Mouse (Mus musculus): ENCODE measurements at regions not wholly inside any gene's neighbourhood (a gene's known extent, or its start where the extent isn't known, plus 50 kb on each side); places are given as distances from the start of the nearest gene placed in this dataset.

DNA sequence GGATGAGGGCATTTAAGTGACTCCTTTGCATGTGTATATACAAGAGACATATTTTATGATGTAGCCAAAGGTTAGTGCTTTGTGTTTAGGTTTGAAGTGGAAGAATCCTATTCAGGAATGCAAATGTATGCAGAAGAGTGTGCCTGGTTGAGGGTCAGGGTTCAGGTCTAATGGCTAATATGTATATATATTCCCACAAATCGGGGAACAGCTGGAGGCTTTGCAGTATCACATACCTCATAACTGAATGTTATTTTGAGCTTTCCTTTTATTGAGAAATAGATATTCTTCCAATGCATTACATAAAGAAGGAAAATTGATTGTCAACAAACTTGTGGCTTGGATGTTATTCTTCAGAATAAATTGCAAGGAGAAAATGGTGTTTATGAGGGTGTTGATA, 239.9 kb downstream of the Fam173b start:
- no peak for DNase-seq (ENCODE audit: low spot score)

DNA sequence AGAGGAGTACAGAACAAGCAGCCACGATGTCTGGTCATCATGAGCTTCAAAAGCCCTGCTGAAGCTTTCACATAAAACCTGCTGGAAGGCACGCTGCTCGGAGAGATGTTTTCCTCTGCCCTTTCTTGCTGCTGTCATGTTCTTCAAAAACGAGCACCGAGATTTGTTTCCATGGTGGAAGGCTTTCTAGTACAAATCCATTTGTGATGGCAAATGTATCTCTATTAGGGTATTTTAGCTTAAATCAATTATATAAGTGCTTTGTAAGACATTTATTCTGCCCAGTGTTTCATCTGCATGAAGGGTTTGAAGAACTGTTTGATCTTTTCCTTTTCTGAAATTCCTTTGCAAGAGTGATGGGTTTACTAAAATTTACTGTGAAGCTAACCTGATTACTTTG, 253.1 kb downstream of the Fam173b start:
- no peak for DNase-seq (ENCODE audit: low spot score)

DNA sequence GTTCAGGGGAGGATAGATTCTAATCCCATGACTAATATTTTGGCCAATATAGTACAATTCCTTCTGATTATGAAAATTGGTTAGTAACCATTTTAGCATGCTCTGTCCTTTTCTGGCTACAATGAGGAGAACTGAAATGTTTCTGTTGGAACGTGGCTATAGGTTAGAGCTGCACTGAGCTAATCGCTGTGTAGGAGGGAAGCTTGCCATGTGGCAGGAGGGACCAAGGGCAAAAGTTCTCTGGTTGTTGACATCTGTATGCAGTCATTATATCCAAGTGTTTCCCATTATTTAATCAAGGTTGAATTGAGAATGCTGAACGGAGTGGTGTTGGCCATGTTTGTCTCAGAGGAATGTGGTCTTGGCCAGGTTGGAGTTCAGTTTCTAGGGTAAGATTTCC, 253.5 kb downstream of the Fam173b start:
- DNase-seq (ENCODE audit: low spot score): no peak

DNA sequence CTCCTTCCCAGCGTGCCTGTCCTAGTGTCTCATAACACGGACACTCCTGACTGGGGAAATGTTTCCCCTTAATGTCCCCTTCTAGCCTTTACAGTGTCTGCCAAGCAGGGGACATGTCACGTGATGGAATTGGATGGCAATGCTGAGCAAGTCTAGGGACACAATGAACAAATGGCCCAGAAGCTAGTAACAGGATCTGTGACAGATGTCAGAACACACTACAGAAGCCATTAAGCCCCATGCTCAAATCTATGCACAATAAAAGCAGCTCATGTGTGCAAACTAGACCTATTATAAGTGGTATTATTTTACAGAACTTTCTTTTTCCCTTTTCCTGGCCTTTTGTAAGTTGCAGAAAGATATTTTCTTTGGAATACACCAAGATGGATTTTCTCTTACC, 267.4 kb downstream of the Fam173b start:
- DNase-seq (ENCODE audit: low spot score): no peak

DNA sequence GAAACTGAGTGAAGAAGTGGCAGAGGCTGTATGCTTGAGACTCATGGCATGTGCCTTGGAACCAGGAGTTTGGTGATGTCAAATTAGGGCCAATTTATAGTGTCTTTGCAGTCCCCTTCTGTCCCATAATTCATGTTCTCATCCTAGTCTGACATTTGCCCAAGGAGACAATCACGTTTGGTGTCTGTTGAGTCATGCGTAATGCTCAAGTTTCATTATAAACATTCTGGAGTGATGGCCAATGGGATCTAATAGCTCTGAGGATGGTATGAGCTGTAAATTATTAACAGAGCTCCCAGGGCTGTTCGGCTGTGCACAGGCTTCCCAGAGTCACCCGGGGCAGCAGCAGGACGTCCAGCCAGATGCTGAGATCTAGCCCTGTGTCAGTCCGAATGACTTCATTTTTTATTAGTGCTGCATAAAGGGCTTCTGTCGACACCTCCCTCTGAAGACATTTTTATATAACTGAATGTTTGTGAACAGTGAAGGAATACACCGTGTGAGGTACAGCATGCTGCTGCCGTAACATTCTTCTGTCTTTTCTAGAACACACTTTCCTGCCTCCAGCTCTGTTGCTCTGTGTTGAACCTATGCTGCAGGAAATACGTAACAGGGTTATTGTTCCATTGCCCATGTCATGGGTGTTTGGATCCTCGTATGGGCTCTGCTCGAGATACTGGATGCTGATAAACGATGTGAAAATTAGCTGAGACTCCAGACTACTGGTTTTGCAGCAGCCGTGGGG, 268.2 kb downstream of the Fam173b start:
- DNase-seq (ENCODE audit: low spot score): no peak

DNA sequence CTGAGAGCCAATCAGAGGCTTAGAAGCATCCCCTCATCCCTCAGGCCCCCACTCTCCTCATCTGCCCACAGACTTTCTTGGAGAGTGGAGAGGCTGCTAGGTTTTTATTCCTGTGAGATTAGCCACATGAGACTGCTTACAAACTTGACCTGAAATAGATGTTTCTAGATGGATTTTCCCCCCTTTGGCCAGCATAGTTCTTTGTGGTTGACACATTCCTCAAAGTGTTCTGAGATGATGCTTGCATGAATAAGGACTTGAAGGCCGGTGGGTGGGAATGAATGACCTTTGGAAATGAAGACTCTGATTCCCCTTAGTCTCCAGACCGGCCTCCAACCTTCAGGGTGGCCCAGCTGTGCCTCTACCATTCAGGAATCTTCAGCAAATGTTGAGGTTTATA, 273.8 kb downstream of the Fam173b start:
- DNase-seq (ENCODE audit: low spot score): no peak

DNA sequence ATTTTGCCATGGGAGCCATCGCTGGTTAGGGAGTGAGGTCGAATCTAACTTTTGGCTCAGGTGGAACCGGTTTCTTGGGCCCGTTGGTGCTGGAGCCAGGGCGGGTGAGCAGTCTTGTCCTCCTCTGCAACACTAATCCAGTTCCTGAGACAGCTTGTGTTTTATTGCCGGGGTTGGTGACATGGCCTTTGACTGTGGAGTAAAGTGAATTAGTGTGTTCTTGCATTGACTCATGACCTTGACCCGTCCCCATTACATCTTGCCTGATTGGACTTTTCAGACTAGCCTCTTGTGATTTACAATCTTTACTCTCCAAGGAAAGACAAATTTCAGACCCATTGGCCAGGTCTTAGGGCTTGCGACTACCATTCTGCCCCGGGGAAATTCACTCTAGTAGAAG, 278.8 kb downstream of the Fam173b start:
- no peak for DNase-seq (ENCODE audit: low spot score)

DNA sequence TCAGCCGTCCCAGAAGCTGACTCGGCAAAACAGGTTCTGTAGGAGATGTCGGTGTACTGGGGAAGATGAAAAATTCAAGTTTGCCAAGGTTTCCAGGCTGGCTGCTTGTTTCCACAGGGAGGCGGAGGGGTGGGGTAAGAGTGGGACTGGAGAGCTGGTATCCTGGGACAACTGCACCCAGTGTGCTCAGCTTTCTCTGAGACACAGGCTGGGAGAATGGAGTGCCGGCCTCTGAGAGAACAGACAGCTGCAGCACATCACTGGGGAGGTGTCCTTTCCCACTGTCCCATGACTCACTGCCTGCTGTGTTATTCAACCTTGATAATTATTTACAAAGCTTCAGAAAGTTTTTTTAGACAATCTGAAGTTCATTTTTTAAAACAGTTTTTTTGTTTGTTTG, 280.7 kb downstream of the Fam173b start:
- DNase-seq (ENCODE audit: low spot score): no peak

DNA sequence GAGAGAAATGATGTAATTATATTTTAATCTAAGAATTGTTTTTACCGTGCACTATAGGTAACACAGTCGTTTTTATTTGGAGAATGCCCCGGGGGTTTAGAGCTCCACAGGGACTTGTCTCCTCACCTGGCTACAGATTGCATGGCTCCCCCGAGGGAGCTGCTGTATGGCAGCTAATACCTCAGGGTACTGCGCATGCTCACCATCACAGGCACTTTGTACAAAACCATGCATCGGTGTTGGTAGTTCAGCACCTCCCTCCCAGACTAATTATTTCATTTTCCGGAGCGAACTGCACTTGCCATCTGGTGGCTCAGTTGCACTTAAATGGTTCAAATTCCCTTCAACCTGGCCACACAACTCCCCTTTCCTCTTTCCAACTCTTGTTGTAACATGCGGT, 281.9 kb downstream of the Fam173b start:
- no peak for DNase-seq (ENCODE audit: low spot score)

DNA sequence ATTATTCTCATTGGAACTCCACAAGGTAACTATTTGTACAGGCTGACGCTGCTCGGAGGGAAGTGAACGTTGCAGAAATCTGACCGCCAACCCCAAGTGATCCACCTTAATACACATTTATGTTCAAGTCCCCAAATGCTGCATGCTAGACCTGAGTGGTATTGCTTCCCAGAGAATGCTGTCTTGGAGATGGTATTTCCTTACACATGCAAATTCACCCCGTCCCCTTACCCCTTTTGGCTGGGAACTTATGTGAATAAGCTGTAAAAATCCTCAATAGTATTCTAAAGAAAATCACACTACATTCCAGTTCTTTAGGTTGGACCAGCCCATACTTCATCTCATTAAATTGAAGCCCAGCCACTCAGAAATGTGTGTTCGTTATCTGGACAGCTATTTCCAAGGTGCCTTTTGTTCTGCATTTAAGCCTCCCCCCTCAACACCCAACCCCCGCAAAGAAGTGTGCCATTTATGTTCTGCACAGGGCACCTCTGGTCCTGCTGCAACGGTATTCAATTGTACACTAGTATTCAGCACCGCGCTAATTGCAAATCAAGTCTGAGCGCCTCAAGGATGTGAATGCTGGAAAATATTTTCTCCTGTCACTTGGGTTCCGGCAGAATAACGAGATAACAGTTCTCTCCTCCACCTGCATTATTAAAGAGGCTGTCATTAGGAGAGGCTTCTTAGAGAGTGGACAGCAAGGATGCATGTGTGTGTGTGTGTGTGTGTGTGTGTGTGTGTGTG, 278.0 kb upstream of the Tas2r119 start:
- no peak for DNase-seq (ENCODE audit: low spot score)

DNA sequence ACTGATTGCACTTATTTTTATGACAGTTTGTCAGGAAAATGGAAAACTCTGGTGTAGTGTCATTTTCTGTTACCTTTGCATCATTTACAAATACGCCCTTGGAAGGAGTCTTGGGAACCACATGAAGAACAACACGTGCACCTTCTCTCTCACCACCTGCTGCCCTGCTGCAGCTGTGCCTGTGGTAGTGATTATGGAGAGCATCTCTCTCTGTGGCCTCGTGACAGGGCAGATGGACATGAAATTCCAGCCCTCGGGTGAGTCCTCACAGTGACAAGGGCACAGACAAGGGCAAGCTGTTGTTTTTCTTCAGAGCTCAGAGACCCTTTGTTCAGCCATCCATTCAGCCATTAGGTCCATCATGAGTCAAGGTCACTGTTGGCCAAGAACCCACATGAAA, 276.8 kb upstream of the Tas2r119 start:
- no peak for DNase-seq (ENCODE audit: low spot score)

DNA sequence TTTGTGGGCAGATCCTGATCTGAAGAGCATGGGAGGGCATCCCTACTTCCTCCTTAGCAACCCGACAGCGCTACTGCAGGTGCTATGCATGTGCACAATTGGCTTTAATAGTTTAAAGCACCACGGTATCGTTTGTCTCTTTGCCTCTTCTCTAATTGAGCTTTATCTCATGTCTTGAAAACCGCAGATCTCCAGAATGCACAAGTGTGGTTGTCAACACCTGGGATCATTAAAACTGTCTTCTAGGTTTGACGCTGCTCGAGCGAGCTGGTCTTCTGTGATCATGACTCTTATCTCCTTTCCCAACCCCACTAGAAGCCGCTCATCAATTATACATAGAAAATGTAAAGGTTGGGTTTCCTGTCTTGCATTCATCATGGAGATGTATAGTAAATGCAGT, 268.7 kb upstream of the Tas2r119 start:
- DNase-seq (ENCODE audit: low spot score): no peak

DNA sequence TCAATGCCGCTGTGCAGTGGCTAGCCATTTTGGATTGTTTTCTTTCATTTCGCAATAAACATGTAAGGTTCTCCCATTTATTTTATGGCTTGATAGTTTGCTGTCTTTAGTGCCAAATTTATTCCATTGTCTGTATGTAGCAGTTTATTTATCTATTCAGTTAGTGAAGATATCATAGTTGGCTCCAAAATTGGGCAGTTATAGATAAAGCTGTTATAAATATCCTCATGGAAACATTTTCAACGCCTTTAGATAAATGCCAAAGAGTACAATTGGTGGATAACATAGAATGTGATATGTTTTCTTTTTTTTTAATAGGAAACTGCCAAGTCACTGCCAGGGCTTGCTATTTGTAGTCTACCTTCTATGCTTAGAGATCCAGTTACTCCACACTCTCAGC, 265.1 kb upstream of the Tas2r119 start:
- DNase-seq (ENCODE audit: low spot score): no peak

DNA sequence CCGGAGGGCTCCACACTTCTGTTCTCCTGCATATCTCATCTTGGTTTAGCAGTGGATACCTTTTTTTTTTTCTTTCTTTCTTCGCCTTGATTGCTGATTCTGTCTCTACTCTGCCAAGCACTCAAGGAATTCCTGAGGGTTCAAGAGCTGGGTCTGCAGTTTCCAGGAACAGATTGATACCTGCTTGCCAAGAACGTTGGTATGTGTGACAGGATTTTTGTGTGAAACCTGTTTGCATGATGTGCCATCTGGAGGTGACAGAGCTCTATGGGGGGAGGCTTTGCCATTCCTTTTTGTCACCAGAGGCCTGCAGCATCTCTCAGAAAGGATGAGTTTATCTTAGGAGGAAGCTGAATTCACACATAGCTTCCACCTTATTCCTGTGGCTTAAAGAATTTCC, 255.6 kb upstream of the Tas2r119 start:
- DNase-seq (ENCODE audit: low spot score): no peak

DNA sequence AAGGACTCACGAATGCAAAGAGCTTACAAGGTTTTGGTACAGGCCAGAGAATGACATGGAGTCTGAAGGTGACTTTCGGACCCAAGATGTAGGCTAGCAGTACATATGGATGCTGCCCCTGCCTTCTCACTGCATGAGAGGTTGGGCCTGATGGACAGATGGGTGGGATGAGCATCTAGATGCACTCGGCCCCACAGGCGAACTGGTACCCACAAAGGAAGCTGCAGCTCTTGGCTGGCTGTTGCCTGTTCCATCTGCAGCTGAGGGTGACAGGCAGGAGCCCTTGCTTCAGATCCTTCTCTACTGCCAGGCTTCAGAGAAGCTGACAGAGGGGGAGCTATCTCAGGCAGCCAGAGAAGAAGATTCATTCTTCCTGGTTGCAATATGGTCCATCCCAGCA, 216.8 kb upstream of the Tas2r119 start:
- no peak for DNase-seq (ENCODE audit: low spot score)

DNA sequence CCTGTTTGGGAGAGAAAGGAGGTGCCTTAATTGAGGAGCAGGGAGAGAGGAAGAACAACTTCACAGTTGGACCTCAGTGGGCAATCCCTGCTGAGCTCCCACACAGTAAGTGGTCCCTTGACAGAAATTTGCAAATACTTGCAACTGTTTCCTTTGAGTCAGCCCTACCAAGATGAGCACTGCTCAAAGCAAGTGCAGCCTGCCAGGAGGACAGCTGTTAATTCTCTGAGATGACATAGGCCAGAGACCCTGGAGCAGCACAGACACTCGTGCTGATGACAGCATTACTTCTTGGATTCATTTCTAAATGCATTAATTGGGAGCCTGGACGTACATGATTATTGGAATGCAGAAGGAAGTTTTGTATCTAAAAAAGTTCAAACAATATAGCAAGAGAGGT, 215.1 kb upstream of the Tas2r119 start:
- no peak for DNase-seq (ENCODE audit: low spot score)

DNA sequence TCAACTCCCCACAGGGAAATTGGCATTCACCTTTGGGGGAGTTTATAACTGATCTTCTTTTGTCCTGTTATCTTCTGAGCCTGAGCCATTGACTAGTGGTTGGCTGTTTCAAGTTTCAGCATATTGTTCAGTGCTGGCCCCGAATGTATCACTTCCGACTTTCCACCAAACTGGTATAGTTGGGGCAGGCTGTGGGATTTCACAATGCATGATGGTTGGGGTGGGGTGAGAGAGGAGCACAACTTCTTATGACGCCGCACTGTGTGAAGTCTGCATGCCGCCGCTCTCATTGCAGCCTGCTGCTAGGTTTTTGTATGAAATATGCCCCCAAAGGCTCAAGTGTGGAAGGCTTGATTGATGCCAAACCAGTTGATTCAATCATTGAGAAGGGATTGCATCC, 212.2 kb upstream of the Tas2r119 start:
- DNase-seq (ENCODE audit: low spot score): no peak

DNA sequence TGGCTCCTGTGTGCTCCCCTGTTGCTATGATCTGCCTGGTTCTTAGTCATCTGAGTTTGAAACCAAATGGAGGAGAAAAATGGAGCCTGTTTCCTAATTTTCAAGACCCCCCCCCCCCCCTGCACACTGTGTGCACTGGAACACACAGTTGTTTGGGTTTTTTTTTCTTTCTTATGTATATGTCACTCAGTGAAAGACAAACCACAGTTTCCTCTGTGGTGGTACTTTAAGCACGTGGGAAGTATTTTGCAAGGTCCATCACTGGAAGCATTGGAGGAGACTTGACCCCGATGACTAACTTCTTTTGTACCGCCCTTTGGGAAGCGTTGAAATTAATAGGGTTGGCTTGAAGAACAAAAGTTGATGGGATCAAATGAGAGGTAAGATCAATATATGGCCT, 211.5 kb upstream of the Tas2r119 start:
- DNase-seq (ENCODE audit: low spot score): no peak

DNA sequence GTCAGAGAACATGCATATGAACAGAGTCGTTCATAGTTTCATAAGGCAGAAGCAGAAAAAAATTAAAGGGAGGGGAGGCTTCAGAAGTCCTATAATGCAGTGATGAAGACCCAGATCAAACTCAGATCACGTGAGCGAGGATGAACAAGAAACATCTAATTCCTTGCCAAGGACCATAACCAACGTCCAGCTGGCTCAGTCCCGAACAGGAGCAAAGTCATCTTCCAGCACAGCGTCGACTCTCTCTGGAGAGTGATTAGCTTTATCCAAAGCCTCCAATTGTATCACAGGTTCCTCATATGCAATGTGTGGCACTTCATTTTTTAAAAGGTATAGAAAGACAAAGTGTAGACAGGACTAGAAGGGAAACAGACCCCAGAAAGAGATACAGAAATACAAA, 204.2 kb upstream of the Tas2r119 start:
- DNase-seq (ENCODE audit: low spot score): no peak

DNA sequence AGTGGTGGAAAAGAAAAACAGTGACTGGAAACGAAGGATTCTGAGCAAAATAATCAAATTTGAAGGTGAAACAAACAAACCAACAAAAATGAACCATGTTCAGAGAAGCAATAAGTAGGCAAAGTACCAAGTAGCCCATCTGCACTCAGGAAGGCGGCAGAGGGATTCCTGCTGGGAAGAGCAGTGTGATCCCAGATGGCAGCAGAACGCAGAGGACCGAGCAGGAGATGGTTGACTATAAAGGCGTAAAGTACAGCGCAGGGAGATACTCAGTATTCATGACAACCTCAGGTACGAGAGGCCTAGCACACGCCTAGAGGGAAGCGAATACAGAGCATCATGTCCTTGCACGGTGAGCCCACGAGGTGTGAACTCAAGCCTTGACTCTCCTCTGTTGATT, 203.2 kb upstream of the Tas2r119 start:
- no peak for DNase-seq (ENCODE audit: low spot score)

DNA sequence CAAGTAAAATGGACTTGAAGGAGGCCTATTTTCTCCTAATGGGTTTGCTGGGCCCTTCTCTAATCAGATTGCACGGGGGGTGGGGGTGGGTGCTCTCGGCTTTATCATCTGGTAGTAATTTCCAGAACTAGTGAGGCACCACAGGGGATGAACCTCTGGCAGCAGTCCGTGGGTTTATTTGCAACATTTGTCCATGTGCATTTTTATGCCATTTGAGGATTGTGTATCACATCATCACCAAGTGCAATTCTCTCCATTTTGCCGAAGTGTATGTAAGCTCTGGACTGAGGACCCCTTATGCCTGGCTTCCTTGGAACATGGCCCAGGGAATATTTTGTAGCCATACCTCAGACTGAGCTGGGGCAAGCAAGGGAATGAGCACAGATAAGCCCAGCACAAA, 200.6 kb upstream of the Tas2r119 start:
- DNase-seq (ENCODE audit: low spot score): no peak

DNA sequence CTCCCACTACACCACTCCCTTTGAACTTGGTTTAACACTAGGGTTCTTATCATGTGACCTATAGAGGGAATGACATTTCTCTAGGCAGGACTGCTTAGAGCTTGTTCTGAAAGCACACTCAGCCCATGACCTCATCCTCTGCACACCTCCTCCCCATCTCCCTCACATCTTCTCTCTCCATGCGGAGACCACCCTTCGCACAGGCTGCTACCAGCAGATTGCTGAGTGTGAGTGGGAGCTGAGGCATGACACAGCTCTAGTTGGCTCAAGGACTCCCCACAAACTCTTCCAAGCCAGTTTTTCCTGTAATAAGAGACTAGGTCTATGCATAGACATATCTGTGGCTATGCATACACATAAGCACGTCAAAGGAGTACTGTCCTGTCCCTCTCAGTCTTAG, 199.5 kb upstream of the Tas2r119 start:
- DNase-seq (ENCODE audit: low spot score): no peak

DNA sequence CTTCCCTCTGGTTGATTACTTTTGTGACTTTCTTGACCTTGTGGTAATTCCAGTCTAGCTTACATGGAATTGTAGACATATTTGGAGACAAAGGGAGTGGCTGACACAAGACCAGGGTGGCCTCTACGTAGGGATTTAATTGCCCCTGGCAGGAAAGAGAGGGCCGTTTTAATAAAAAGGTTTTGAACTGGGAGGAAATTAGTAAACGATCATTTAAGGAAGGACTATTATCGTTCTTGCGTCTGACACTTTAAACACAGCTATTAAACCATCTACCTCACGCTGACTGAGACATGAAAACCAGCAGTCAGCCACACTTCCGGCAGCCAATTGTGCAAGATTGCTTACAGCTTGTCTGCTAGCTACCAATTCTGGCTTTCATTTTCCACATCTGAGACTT, 197.1 kb upstream of the Tas2r119 start:
- no peak for DNase-seq (ENCODE audit: low spot score)

DNA sequence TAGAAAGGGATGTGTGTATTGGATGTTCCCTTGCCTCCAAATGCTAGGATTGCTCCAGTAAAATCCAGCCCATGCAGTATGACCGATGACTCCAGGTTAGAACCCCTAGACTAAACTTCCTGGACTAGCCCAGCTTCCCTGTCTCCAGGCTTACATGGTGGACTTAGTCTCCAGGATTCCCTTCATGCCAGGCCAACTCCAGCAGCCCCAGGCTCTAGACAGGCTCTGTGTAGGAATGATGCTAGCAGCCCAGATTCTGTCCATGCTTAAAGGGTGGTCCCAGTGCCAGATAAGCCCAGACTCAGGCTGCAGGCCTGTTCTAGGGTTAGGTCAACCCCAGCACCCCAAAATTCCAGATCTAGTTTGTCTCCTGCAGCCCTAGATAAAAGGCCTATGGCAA, 196.3 kb upstream of the Tas2r119 start:
- DNase-seq (ENCODE audit: low spot score): no peak
